Mouse (Mus musculus) bone marrow macrophage, adult 2 months (primary cell): ENCODE results near the gene 1700003F12Rik.

ENCODE experiments used
- CTCF ChIP-seq: IDR thresholded peaks from 2 replicates; pipeline ENCODE4 v1.5.1; 2012; ENCODE audit warnings: low read depth, mild to moderate bottlenecking, low read length, moderate library complexity
- POLR2A ChIP-seq: IDR thresholded peaks from 2 replicates; pipeline ENCODE4 v1.6.1; 2012; ENCODE audit warnings: mild to moderate bottlenecking, low read depth, low read length, borderline replicate concordance

DNA sequence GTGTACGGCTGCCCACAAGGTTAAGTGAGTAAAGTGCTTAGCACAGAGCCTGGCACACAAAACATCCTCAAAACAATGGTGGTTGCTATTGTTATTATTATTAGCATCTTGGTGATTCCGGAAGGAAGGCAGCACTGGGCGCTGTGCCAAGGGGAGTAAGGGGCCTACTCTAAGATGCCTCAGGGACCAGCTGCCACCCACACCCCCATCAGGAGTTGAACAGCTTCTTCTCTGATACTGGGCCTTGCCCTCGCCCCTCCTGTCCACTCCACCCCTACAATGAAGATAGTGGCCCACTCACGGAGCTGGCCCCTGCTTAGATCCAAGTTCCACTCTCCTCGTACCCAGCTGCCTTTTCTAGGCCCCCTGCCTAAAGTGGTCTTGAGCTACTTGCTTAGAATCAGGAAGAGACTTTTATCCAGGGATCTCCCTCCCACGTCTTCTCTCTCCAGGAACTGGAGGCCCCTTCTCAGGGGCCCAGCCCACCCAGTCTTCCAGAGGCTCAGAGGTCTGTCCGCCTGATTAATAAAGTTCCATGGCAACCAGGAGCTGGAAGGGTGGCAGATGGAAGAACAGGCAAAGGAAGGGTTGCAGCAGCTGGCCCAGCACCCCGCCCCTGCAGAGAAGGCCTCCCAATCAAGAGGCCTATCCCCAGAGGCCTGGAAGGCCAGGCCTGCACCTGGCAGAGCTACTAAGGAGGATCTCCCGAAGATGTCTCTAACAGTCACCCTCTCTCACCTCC is 21.6 kb downstream of the 1700003F12Rik start:
- TF ChIP-seq CTCF (no peak), POLR2A (no peak)
